Mouse (Mus musculus): ENCODE results near the gene Slc32a1.
A peak's percentile ranks its signal among the peaks of the same experiment; 100 is the strongest.

Slc32a1 gene

GRCm38 (mm10) chr2:158610488-158611325, at the start of gene Slc32a1:
Gene Slc32a1 (plus strand): TSS chr2:158610767.
- DNase-seq (ENCODE audit: low spot score) = no peak

DNA sequence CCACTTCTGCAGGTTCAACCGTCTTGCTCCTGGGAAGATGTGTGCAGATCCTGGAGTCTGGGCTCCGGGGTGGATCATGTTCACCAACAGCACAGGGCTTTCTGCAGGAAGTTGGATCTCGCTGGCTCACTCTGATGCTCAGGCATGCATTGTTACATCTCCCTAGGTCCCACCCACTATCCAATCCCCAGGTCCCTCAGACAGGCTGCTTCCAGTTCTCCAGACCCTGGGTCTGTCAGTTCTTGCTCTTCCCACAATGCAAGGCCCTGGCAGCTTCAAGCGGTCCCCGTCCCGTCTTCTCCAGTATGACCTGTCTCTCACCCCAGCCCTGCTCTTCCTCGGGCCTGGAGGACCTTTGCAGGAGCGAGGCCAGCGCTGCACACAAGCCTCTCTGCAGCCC, 49.8 kb upstream of the Slc32a1 start:
- DNase-seq (ENCODE audit: low spot score) = no peak

DNA sequence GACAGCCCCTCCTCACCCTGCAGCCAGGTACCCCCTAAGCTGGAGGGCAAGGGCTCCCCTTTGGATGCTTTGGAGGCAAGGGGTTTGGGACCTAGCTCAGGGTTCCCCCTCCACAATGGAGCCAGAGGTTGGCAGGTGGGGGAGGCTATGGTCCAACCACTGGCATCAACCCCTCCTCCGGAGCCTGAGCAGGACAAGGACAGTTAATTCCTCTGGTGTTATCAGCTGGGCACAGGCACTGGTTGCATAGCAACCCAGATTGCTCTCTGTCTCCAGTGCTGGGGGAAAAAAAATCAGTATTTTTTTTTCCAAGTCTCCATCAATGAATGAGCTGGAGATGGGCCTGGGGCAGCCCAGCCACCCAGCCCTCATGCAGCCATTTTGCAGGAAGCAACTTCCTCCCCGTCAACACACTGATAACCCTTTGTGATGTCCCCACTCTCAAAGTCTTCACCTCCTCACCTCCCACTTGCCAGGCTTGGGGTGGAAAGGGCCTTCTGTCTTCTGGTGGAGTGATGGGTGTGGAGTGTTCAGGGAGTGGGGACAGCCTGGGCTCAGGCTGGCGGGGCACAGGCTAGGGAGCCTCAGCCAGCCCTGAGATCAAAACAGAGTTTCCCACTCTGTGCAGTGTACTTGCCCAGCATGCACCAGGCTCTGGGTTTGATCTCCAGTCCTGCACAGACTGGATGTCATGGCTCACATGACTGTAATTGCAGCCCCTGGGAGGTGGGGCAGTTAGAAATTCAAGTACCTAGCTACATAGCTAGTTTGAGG, 49.0 kb upstream of the Slc32a1 start:
- DNase-seq (ENCODE audit: low spot score) = no peak

- peak; percentile 92 for DNase-seq (ENCODE audit: low spot score)
Observed at GRCm38 (mm10) chr2:158570421-158571081, 40.0 kb upstream of the Slc32a1 start.

- DNase-seq (ENCODE audit: low spot score) = no peak
Observed at GRCm38 (mm10) chr2:158579979-158580378, 30.6 kb upstream of the Slc32a1 start.

- DNase-seq (ENCODE audit: low spot score) = peak; percentile 83
Observed at GRCm38 (mm10) chr2:158584621-158585358, 25.8 kb upstream of the Slc32a1 start.

DNA sequence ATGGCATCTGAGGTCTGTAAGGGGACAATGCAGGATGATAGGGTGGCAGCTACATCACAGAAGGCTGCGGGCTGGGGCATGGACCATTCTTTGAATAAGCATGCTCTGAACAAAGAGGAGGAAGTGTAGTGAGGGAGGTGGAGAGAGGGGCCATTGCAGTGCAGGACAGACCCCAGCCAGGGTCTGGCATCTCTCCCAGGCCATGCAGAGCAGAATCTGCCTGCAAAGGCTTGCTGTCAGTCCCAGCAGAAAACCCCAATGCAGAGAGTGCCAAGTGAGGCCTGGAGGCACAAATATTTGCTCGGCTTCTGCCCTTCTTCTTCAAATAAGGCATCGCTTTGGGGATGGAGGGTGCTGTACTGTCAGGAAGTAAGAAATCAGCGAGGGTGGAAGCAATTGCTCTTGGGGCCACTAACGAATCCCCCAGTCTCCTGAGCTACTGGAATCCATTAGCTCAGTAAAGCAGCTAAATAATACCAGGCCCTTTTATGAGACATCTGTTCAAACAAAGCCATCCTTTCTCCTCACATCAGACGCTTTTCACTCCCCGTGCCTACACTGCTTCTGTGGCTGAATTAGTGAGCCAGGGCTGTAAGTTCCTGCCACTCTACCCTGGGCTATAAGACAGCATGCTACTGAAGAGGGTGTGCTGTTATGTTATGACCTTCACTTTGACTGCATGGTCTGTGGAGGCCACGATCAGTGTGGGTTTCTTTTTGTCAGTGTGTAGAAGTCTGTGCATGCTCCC, 21.9 kb upstream of the Slc32a1 start:
- DNase-seq (ENCODE audit: low spot score) = no peak

DNA sequence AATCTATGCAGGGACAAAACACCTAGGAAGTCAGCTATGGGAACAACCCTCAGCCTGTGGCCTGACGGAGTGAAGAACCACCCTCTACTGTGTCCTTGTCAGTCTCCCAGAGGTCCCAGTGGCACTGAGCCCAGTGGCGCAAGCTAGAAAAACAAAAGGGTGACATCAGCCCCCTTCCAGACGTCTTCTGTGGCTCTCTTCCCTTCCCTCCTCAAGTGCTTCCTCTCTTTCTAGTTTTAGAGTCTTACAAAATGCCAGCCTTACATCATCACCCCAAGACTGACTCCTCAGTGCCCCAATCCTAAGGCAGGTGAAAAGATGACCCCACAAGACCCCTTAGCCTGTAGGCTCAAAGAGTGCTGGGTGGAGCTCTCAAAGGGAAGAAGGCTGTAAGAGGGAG, 20.1 kb upstream of the Slc32a1 start:
- DNase-seq (ENCODE audit: low spot score) = no peak

DNA sequence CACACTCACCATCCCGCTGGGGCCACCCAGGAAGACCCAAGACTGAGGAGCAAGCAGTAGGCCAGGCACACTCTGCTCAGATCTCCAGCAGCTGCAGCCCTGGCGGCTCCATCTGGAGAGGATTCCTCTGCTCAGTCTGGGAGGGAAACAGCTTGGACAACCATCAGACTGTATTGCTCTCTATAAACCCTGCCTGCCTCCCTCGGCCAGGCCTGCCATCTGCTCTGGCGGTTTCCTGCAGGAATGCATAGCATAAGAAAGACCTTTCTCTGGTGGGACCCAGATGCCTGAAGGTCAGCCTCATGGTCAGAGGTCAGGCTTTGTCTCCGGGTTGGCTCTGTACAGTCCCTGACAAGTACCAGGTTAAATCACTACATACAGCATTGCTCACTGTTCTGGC, 19.3 kb upstream of the Slc32a1 start:
- DNase-seq (ENCODE audit: low spot score) = peak; percentile 58

GRCm38 (mm10) chr2:158593371-158593770, 17.2 kb upstream of the Slc32a1 start:
- no peak for DNase-seq (ENCODE audit: low spot score)

- DNase-seq (ENCODE audit: low spot score) = peak; percentile 92
Observed at GRCm38 (mm10) chr2:158595103-158595502, 15.5 kb upstream of the Slc32a1 start.

- no peak for DNase-seq (ENCODE audit: low spot score)
Observed at GRCm38 (mm10) chr2:158595577-158595976, 15.0 kb upstream of the Slc32a1 start.

GRCm38 (mm10) chr2:158596803-158597202, 13.8 kb upstream of the Slc32a1 start:
- DNase-seq (ENCODE audit: low spot score) = no peak

DNA sequence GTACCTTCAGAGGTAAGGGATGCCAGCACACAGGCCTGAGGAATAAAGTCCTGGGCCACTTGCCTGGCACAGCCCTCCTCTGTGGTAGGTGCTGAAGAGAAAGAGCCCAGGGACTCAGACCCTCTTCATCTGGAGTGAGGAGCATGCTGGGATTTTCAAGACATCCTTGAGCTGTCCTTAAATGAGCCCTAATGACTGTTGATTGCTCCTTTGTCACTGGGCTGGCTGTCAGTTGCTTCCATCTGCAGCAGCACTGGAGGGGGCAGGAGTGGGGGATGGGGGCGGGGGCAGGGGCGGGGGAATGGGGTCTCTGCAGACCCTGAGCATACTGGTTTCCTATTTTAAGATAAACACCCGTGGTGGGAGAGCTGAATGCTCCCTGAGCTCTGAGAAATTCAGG, 10.1 kb upstream of the Slc32a1 start:
- DNase-seq (ENCODE audit: low spot score) = no peak

GRCm38 (mm10) chr2:158601326-158601725, 9.2 kb upstream of the Slc32a1 start:
- no peak for DNase-seq (ENCODE audit: low spot score)

GRCm38 (mm10) chr2:158602663-158603062, 7.9 kb upstream of the Slc32a1 start:
- DNase-seq (ENCODE audit: low spot score) = peak; percentile 44

DNA sequence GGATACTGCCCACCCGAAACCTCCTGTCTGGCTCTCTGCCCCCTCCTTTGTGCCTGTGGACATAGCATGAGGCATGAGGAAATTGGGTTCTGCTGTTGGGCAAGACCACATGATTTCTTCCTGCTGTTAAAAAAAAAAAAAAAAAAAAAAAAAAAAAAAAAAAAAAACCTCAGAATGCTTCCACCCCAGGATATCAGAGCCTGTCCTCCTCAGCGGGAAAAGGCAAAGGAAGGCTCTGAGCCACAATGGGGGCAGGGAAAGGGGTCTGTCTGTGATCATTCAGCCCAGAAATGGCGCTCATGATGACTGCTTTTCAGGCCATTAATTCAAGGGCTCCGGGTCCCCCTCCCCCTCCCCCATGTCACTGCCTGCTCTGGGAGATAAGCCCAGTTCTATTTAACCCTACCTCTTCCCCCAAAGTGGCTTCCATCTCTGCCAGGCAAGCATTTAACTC, 4.0 kb upstream of the Slc32a1 start:
- DNase-seq (ENCODE audit: low spot score) = peak; percentile 34

GRCm38 (mm10) chr2:158609681-158610080, 886 bp upstream of the Slc32a1 start:
- peak; percentile 53 for DNase-seq (ENCODE audit: low spot score)

- DNase-seq (ENCODE audit: low spot score) = peak; percentile 49
Observed at GRCm38 (mm10) chr2:158611326-158611719, 756 bp downstream of the Slc32a1 start.

DNA sequence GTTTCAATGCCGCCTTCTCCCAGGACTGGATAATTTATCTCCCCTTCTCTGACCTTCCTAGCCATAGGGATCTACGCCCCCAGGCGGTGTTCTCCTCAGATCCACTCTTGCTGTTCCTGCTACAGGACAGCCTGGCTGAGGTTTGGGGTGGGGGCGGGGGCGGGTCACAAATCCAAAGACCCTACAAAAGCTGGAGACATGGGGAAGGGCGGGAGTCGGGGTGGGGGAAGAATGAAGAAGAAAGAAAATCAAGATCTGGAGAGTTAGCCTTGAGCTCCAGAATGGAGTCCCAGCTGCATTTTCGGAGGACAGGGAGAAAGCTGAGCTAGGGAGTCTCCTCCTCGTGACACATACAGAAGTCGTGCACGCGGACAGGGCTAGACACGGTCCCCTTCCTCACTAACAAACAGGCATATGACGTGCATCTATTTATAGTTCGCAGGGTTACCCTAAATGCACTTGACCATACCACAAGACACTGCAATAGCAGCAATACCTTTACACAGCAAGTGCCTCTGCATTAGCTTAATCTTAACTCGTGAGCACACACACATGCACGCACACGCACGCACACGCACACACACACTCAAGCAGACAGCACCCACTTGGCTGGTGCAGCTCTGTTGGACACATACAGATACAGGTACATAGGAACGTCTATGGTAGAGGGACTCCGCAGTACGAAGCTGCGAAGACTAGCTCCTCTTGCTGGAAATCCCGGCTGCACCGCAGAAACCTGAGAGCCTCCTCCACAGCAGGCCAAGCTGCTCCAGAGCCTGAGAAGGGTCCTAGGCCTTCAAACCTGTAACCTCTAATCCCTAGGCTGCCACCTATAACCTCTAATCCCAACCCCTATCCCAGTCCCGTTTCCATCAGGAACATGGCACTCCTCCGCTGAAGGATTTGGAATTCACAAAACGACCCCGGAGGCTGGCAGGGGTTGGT, 1.4 kb downstream of the Slc32a1 start:
- DNase-seq (ENCODE audit: low spot score) = no peak
